Mouse (Mus musculus) kidney, adult 11 months (tissue): ENCODE data around the gene Sirt4.
"Not testable (repeated sequence)": the region's sequence is repeated elsewhere in the genome, so short reads cannot be mapped to it uniquely, and the experiment has no call there.

Source experiments
- DNase-seq: peaks from one replicate; pipeline ENCODE4 v3.0.0; 2022

Sirt4 gene

GRCm38 (mm10) chr5:115514896-115515587, 30.5 kb upstream of the Sirt4 start:
- peak; percentile 79 for DNase-seq

- DNase-seq: no peak
Measured at GRCm38 (mm10) chr5:115514346-115514745, 29.8 kb upstream of the Sirt4 start.

GRCm38 (mm10) chr5:115513721-115514120, 29.2 kb upstream of the Sirt4 start:
- DNase-seq: no peak

GRCm38 (mm10) chr5:115513246-115513645, 28.7 kb upstream of the Sirt4 start:
- DNase-seq: no peak

GRCm38 (mm10) chr5:115512375-115512774, 27.9 kb upstream of the Sirt4 start:
- DNase-seq: no peak

GRCm38 (mm10) chr5:115509790-115510689, 25.5 kb upstream of the Sirt4 start:
- DNase-seq: no peak

- DNase-seq: peak; percentile 70
Measured at GRCm38 (mm10) chr5:115509321-115509761, 24.8 kb upstream of the Sirt4 start.

GRCm38 (mm10) chr5:115508859-115509147, 24.3 kb upstream of the Sirt4 start:
- DNase-seq: peak; percentile 93

- DNase-seq: peak; percentile 82
Measured at GRCm38 (mm10) chr5:115507981-115508858, 23.7 kb upstream of the Sirt4 start.

GRCm38 (mm10) chr5:115507267-115507980, 22.9 kb upstream of the Sirt4 start:
- DNase-seq: no peak

GRCm38 (mm10) chr5:115506454-115507201, 22.1 kb upstream of the Sirt4 start, which contains the start of gene Pxn:
Gene Pxn, plus strand, starts transcription at chr5:115506676.
- DNase-seq: peak; percentile 87

GRCm38 (mm10) chr5:115505617-115506016, 21.1 kb upstream of the Sirt4 start:
- not testable (repeated sequence) for DNase-seq

GRCm38 (mm10) chr5:115503035-115503434, 18.5 kb upstream of the Sirt4 start:
- DNase-seq: no peak

- DNase-seq: no peak
Measured at GRCm38 (mm10) chr5:115500383-115500935, 15.9 kb upstream of the Sirt4 start.

- no peak for DNase-seq
Measured at GRCm38 (mm10) chr5:115498307-115499240, 14.0 kb upstream of the Sirt4 start.

GRCm38 (mm10) chr5:115497033-115497432, 12.5 kb upstream of the Sirt4 start:
- no peak for DNase-seq

- DNase-seq: not testable (repeated sequence)
Measured at GRCm38 (mm10) chr5:115495618-115496017, 11.1 kb upstream of the Sirt4 start.

- DNase-seq: no peak
Measured at GRCm38 (mm10) chr5:115493441-115493840, 8.9 kb upstream of the Sirt4 start.

GRCm38 (mm10) chr5:115492711-115493335, 8.3 kb upstream of the Sirt4 start:
- no peak for DNase-seq
